26 mouse cellular contexts compared by ENCODE assay signal in the genomic region with DNA sequence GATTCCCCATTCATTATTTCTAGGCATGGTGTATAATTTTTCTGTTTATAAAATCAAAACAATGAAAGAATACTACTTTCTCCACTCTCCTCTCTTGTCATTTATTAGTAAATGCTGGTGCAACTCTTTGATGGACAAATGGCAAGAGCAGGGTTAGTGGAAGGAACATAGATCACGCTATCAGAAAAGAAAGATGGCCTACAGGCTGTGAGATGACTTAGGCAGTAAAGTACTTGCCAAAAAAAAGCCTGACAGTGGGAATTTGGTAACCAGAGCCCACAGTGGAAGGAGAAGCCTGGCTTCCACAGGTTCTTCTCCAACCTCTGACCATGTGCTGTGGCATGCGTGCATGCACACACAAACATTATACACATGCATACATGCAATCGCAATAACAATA. TPM values are rescaled to one million over a fixed set of nuclear protein-coding genes. Genes with fewer than 3 reads are reported as not detected.
DNase-seq lines count a peak whose midpoint lies in the region; ATAC-seq lines count a peak whose summit lies in the region.
"Had no signal": no experiment of that assay in that cellular context is flagged by ENCODE, and none has a peak within 500 bp of the region (broad histone marks: within the 10 kb centered on the region; RNA-seq: fewer than 3 reads in every experiment).

No protein-coding gene starts in this region.

- H3K9ac ChIP-seq in heart, embryonic 13.5 days: no peak overlapping the region
- peak overlapping the region; percentile 9; the same call in 1 of the 2 replicates for H3K9ac ChIP-seq in liver, embryonic 16.5 days (ENCODE audit: low read depth, low read length)
- H3K9ac ChIP-seq: embryonic facial prominence, embryonic 15.5 days; forebrain, embryonic 15.5 days; hindbrain, embryonic 13.5 days; limb, embryonic 12.5 days; neural tube, embryonic 12.5 days had no signal

- no peak for ATAC-seq in heart, embryonic 13.5 days (ENCODE audit: extremely low read depth, insufficient number of reproducible peaks, low FRiP score, low TSS enrichment)
- ATAC-seq in erythroid progenitor cell, adult 5-6 weeks (replicated peaks; ENCODE audit: low FRiP score, poor library complexity, severe bottlenecking): peak; percentile 32
- ATAC-seq in liver, embryonic 16.5 days (ENCODE audit: low read depth): peak; percentile 42
- ATAC-seq in megakaryocyte progenitor cell, adult 5-6 weeks (replicated peaks; ENCODE audit: poor library complexity): no peak
- ATAC-seq: forebrain, embryonic 15.5 days had no signal

- WGBS in heart, embryonic 13.5 days: 93% methylated on average over 3 of the region's 3 CpGs
- WGBS in embryonic facial prominence, embryonic 10.5 days: 94% methylated on average over 3 of the region's 3 CpGs
- WGBS in liver, embryonic 16.5 days (ENCODE audit: insufficient replicate concordance): 88% methylated on average over 3 of the region's 3 CpGs

- no peaks in the 10 kb centered on the region for H3K27me3 ChIP-seq in heart, embryonic 13.5 days (replicated peaks)
- no peaks in the 10 kb centered on the region for H3K27me3 ChIP-seq in embryonic facial prominence, embryonic 10.5 days (replicated peaks; ENCODE audit: low read depth, poor library complexity, severe bottlenecking)
- H3K27me3 ChIP-seq in liver, embryonic 16.5 days (ENCODE audit: control insufficient read depth, insufficient read depth, low read depth, low read length): no peaks in the 10 kb centered on the region
- H3K27me3 ChIP-seq: embryonic facial prominence, embryonic 15.5 days; forebrain, embryonic 15.5 days; hindbrain, embryonic 13.5 days; limb, embryonic 12.5 days; neural tube, embryonic 12.5 days had no signal

- no peak overlapping the region for H3K4me3 ChIP-seq in heart, embryonic 13.5 days
- no peak overlapping the region for H3K4me3 ChIP-seq in embryonic facial prominence, embryonic 10.5 days
- H3K4me3 ChIP-seq in liver, embryonic 16.5 days (ENCODE audit: low read depth, low read length): no peak overlapping the region
- H3K4me3 ChIP-seq: embryonic facial prominence, embryonic 15.5 days; forebrain, embryonic 15.5 days; hindbrain, embryonic 13.5 days; left cerebral cortex, adult 2 months; limb, embryonic 12.5 days; myocyte; neural tube, embryonic 12.5 days had no signal

- intact Hi-C loops in heart, postnatal 10 days (cut with DNase I): no loop called here

- H3K9me3 ChIP-seq in heart, embryonic 13.5 days: no peaks in the 10 kb centered on the region
- H3K9me3 ChIP-seq in embryonic facial prominence, embryonic 10.5 days: no peaks in the 10 kb centered on the region
- H3K9me3 ChIP-seq in liver, embryonic 16.5 days (replicated peaks; ENCODE audit: control insufficient read depth, low read length): no peaks in the 10 kb centered on the region
- H3K9me3 ChIP-seq: embryonic facial prominence, embryonic 15.5 days; forebrain, embryonic 15.5 days; hindbrain, embryonic 13.5 days; limb, embryonic 12.5 days; neural tube, embryonic 12.5 days had no signal

- H3K4me2 ChIP-seq in heart, embryonic 13.5 days: no peak overlapping the region
- peak overlapping the region; percentile 61 for H3K4me2 ChIP-seq in liver, embryonic 16.5 days (ENCODE audit: low read depth, low read length)
- H3K4me2 ChIP-seq: embryonic facial prominence, embryonic 15.5 days; forebrain, embryonic 15.5 days; hindbrain, embryonic 13.5 days; limb, embryonic 12.5 days; midbrain, embryonic 11.5 days; neural tube, embryonic 12.5 days had no signal

- no peak for DNase-seq in heart, postnatal 10 days
- no peak for DNase-seq in embryonic facial prominence, embryonic 10.5 days (ENCODE audit: low spot score)
- DNase-seq in gastrocnemius, adult 18-20 months (ENCODE audit: low spot score): no peak
- DNase-seq: adrenal gland, postnatal 25 days; B cell, adult 2 months; cerebellum, adult 18-20 months; cerebellum, postnatal 10 days; kidney, adult 9 months; kidney, postnatal 10 days; lung, adult 18-20 months; lung, postnatal 4 days; right cerebral cortex, adult 18-20 months; spleen, adult 18-20 months; thymus, postnatal 4 days had no signal

- H3K4me1 ChIP-seq in heart, embryonic 13.5 days: peaks cover 31% of the 10 kb centered on the region
- peaks cover 12% of the 10 kb centered on the region for H3K4me1 ChIP-seq in embryonic facial prominence, embryonic 10.5 days
- H3K4me1 ChIP-seq in liver, embryonic 16.5 days (ENCODE audit: control insufficient read depth, low read depth, low read length): peaks cover 35% of the 10 kb centered on the region
- H3K4me1 ChIP-seq: embryonic facial prominence, embryonic 15.5 days; forebrain, embryonic 15.5 days; limb, embryonic 12.5 days; neural tube, embryonic 12.5 days had no signal

- H3K36me3 ChIP-seq in heart, embryonic 13.5 days: no peaks in the 10 kb centered on the region
- no peaks in the 10 kb centered on the region for H3K36me3 ChIP-seq in embryonic facial prominence, embryonic 10.5 days (replicated peaks)
- no peaks in the 10 kb centered on the region for H3K36me3 ChIP-seq in liver, embryonic 16.5 days (ENCODE audit: control insufficient read depth, insufficient read depth)
- H3K36me3 ChIP-seq: embryonic facial prominence, embryonic 15.5 days; forebrain, embryonic 15.5 days; hindbrain, embryonic 13.5 days; limb, embryonic 12.5 days; neural tube, embryonic 12.5 days had no signal

- peak overlapping the region; percentile 74; the same call in 1 of the 2 replicates for H3K27ac ChIP-seq in heart, embryonic 13.5 days (replicated peaks)
- H3K27ac ChIP-seq in embryonic facial prominence, embryonic 10.5 days (replicated peaks): peak overlapping the region; percentile 44; the same call in 1 of the 2 replicates
- H3K27ac ChIP-seq in liver, embryonic 16.5 days (ENCODE audit: low read length): peak overlapping the region; percentile 96
- H3K27ac ChIP-seq: embryonic facial prominence, embryonic 15.5 days; forebrain, embryonic 15.5 days; hindbrain, embryonic 13.5 days; left cerebral cortex, adult 2 months; limb, embryonic 12.5 days; neural tube, embryonic 12.5 days had no signal

RNA-seq across cellular contexts. Expression of gene Suco, which starts 18.5 kb away (rescaled TPM):
- polyA plus RNA-seq in heart, embryonic 13.5 days (2015; fragmentation: Nextera tagmentation; extraction: Ambion mirVana): 13.8 and 15.3 TPM in 2 replicates
- total RNA-seq in heart, postnatal 10 days (2021): 10 to 100 TPM; 17.4 to 23.4 TPM
- 26.6 and 32.5 TPM in 2 replicates for polyA plus RNA-seq in embryonic facial prominence, embryonic 10.5 days (2016; fragmentation: Nextera tagmentation; extraction: Ambion mirVana)
- 142 and 160 TPM in 2 replicates for total RNA-seq in erythroid progenitor cell, adult 5-6 weeks (2015; ENCODE audit: low replicate concordance)
- 248 and 268 TPM in 2 replicates for total RNA-seq in erythroid progenitor cell, adult 5-6 weeks (2017; ENCODE audit: low replicate concordance)
- polyA plus RNA-seq in liver, embryonic 16.5 days (2015; fragmentation: Nextera tagmentation; extraction: Ambion mirVana): 13.4 and 15.2 TPM in 2 replicates
- total RNA-seq in megakaryocyte progenitor cell, adult 5-6 weeks (2015): 47.0 and 49.6 TPM in 2 replicates
- 87.0 and 116 TPM in 2 replicates for total RNA-seq in megakaryocyte progenitor cell, adult 5-6 weeks (2017)
- total RNA-seq in gastrocnemius, adult 18-20 months (2021): 1 to 10 TPM; 9.3 to 9.4 TPM

Comparison
In these comparisons a context has a peak if more than half of its experiments do, and no peak if none do; other contexts are left out.
1. ATAC-seq: peak in erythroid progenitor cell, adult 5-6 weeks (single experiment) and liver, embryonic 16.5 days (single experiment); none in heart, embryonic 13.5 days (single experiment) and megakaryocyte progenitor cell, adult 5-6 weeks (single experiment).
2. H3K27ac ChIP-seq: peak in every context shown above with its lines; median percentile 96 in liver, embryonic 16.5 days; 74 in heart, embryonic 13.5 days; 44 in embryonic facial prominence, embryonic 10.5 days.